Mouse (Mus musculus): Measurements from ENCODE around the gene Ppfibp1.

DNA sequence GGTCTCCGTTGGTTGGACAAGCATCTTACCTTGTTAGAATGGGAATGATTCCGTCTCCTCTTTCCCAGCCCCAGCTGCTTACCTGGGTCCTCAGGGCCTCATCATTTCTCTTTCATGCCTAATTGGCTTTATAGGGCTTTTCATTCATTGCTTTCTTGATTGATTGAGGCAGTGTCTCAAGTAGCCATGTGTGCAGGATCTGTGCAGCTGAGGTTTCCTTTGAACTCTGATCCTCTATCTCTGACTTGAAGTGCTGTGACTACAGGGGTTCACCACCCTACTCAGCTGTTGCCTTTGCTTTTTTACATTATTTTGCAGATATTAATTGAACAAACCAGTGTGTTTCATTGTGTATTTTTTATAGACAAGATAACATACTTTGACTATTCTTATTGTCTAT, 40.7 kb downstream of the Ppfibp1 start:
- TF ChIP-seq MAFK (IDR thresholded peaks at IDR 0.05; ENCODE audit: insufficient read depth, low read depth, low read length) (no peak), HCFC1 (IDR thresholded peaks at IDR 0.05; ENCODE audit: borderline replicate concordance, insufficient read depth, low read length) (no peak), ZNF384 (IDR thresholded peaks at IDR 0.05; ENCODE audit: low read depth, low read length) (no peak), ZC3H11A (IDR thresholded peaks at IDR 0.05; ENCODE audit: borderline replicate concordance, low read depth, low read length) (no peak)

All from ES-E14 (cell line).